Mouse (Mus musculus): ENCODE results near the gene F11r.

DNA sequence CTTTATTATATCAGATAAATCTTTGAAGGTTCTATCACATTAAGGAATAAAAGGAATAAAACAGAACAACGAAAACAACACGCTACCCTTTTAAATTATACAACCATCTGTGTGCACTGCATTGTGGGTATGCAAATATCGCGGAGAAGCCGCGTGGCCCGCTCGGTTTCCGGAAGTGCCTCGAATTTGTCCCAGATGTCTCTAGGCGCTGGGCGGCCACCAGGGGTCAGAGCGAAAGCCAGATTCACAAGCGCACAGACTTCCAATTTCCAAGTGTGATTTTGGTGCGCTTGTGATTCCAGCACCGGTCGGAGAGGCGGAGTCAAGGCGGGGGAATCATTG lies 65.9 kb downstream of the F11r start, which contains the start of gene Alyref2:
- TF ChIP-seq POLR2A (IDR thresholded peaks at IDR 0.05; ENCODE audit: extremely low read depth, insufficient read depth, low read length) = no peak
- peak; percentile 85 for TF ChIP-seq CTCF (IDR thresholded peaks at IDR 0.05; ENCODE audit: low read depth, low read length)

Data from liver, adult 2 months (tissue).